Mouse (Mus musculus) heart, postnatal 14 days (tissue): ENCODE results near the gene Epb41l3. TPM values are rescaled to one million over a fixed set of nuclear protein-coding genes. Genes with fewer than 3 reads are reported as not detected.

Experiments used
- DNase-seq, 2 experiments: peaks; one replicate each; pipeline ENCODE4 v3.0.0; 2021 to 2022
- intact Hi-C: fragments of 180-260 bp; cut with DNase I; formaldehyde crosslinking; loops from one replicate; pipeline ENCODE4 v1.15.1; 2025
- total RNA-seq, 2 experiments: library from RNA; stranded (reverse); gene quantifications; 2 replicates each; pipeline ENCODE4 v1.2.3; 2021

Gene Epb41l3
- total RNA-seq, 2 experiments from 2014 or later: 16.1 to 17.1 TPM

DNA sequence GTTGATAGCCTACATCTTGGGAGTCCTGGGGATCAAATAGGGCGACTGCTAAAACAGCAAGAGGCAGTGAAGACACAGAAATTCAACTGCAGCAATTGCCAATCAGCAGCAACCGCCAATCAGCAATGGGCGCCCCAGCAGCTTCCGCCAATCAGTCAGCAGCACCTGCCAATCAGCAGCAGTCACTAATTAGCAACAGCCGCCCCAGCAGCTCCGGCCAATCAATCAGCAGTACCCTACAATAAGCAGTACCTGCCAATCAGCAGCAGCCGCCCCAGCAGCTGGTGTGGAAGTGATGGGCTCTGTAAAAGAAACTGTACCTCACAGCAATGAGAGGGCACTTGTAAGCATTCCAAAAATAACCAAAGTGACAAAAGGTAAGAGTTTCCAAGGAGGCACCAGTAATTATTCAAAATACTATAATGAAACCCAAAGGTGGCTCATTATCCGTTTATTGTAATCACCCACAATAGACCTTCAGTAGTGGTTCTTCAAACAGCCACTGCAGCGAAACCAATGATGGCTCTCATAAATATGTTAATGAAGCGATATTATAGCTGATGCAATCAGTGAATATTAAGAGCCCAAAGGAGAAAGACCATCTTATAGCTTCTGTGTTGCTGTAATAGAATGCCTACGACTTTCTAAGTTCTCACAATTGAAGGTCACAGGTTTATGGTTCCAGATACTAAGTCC is 228.2 kb downstream of the Epb41l3 start:
- intact Hi-C loops: no loop called here
- DNase-seq: no peak

DNA sequence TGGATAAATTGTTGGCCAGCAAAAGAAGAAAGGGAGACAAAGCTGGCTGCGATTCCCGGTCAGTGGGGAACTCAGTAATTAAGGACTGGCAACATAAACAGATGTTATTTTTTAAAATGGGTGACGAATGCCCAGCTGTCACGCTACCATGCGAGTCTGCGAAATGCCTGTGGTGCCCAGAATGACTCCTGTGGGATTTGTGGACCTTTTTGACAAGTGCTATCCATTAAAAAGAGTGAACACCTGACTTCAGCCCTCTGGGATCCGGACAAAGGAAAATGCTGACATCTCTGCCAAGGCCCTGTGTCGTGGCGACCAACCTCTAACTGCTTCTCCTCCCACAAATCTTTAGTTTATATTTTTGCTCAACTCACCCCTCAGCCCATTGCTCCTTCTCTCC is 232.2 kb downstream of the Epb41l3 start:
- no peak for DNase-seq
- intact Hi-C loops: no loop called here

DNA sequence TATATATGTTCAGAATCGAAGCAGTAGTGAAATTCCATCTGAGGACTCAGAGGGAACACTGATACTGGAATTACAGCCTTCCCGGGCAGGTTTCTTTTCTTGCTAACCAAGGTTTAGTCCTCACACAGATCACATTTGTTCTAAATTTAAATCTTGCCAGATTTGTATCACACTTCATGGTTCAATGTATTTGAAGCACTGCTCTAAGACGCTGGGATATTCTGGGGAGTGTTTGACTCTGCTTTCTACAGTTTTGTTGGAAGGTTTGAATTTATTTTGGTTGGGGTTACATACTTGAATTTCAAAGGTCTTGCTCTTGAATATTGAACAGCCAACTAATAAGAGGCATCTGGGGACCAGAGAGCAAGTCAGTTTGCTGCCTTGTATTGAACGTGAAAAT is 234.4 kb downstream of the Epb41l3 start:
- no peak for DNase-seq
- intact Hi-C loops: no loop called here

DNA sequence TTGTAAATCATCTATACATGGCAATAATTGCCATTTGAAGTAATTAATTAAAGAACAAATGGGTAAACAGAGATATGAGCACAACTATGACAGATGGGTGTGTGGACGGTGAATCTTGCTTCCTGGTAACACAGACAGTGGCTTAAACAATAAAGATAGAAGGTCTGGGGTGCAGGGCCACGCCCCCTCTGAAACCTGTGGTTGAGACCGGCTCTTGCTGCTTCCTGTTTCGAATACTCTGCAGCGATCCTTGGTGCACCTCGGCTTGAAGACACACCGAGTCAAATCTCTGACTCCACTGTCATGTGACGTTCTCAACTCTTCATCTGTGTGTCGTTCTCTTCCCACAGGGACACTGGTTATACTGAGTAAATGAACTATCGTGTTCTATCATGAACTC is 245.0 kb downstream of the Epb41l3 start:
- no peak for DNase-seq
- intact Hi-C loops: no loop called here

DNA sequence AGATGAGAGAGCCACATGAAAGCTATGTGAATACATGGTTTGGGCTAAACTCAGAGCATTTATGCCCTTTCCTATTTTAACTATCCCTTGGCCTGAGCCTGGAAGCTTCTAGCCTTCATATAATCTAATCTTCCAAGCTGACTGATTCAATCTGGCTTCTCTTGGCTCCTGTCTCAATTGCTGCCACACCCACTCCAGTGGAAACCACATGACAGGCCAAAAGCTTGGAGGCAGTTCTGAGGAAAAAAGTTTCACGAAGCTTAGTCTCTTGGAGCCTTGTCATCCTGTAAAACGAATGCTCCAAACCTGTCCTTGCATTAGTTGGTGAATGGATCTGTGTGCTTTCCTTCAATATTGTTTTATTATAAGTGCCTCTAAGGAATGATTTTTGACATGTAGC is 247.2 kb downstream of the Epb41l3 start:
- intact Hi-C loops: no loop called here
- no peak for DNase-seq

Other genes with a start within 250 kb of the Epb41l3 start
- under 1 TPM in 1 of 2 experiments, not detected in 1; 0.07 TPM for gene Tmem200c, start 249.1 kb upstream of the Epb41l3 start, total RNA-seq